ENCODE assay signal across 19 mouse cellular contexts in genomic region chr1:60948112-60948511, GRCm38 (mm10). TPM values are rescaled to one million over a fixed set of nuclear protein-coding genes. Genes with fewer than 3 reads are reported as not detected.
"Had no signal": no experiment of that assay in that cellular context is flagged by ENCODE, and none has a peak within 500 bp of the region (broad histone marks: within the 10 kb centered on the region; RNA-seq: fewer than 3 reads in every experiment).

No protein-coding gene starts in this region.

- H3K9ac ChIP-seq: liver, embryonic 13.5 days; midbrain, embryonic 13.5 days; neural tube, embryonic 12.5 days; neural tube, embryonic 15.5 days had no signal

- H3K9me3 ChIP-seq: liver, embryonic 13.5 days; midbrain, embryonic 13.5 days; neural tube, embryonic 12.5 days; neural tube, embryonic 15.5 days had no signal

- ATAC-seq: midbrain, embryonic 13.5 days; midbrain, embryonic 16.5 days had no signal

- H3K36me3 ChIP-seq: liver, embryonic 13.5 days; midbrain, embryonic 13.5 days; neural tube, embryonic 12.5 days; neural tube, embryonic 15.5 days had no signal

- DNase-seq: kidney, adult 11 months; kidney, adult 9 months; kidney, postnatal 14 days; kidney, postnatal 4 days; liver, embryonic 13.5 days; lung, postnatal 14 days; right cerebral cortex, adult 18-20 months; right cerebral cortex, postnatal 14 days; right cerebral cortex, postnatal 4 days; thymus, adult 2 months; thymus, postnatal 14 days had no signal

- H3K27ac ChIP-seq: liver, embryonic 13.5 days; macrophage; midbrain, embryonic 13.5 days; neural tube, embryonic 12.5 days; neural tube, embryonic 15.5 days; stomach, postnatal 0 days had no signal

- H3K27me3 ChIP-seq: liver, embryonic 13.5 days; midbrain, embryonic 13.5 days; neural tube, embryonic 12.5 days; neural tube, embryonic 15.5 days had no signal

- H3K4me2 ChIP-seq: liver, embryonic 13.5 days; midbrain, embryonic 13.5 days; neural tube, embryonic 12.5 days; neural tube, embryonic 15.5 days had no signal

- H3K4me1 ChIP-seq: liver, embryonic 13.5 days; midbrain, embryonic 13.5 days; neural tube, embryonic 12.5 days; neural tube, embryonic 15.5 days had no signal

- H3K4me3 ChIP-seq: liver, embryonic 13.5 days; midbrain, embryonic 13.5 days; neural tube, embryonic 12.5 days; neural tube, embryonic 15.5 days had no signal

RNA-seq across cellular contexts. Expression of gene Icos, which starts 29.6 kb away (rescaled TPM):
- total RNA-seq: layer of hippocampus, adult 18-20 months; left cerebral cortex, adult 18-20 months had no signal
